Mouse (Mus musculus): Measurements from ENCODE around the gene Ccser1.

Gene Ccser1

DNA sequence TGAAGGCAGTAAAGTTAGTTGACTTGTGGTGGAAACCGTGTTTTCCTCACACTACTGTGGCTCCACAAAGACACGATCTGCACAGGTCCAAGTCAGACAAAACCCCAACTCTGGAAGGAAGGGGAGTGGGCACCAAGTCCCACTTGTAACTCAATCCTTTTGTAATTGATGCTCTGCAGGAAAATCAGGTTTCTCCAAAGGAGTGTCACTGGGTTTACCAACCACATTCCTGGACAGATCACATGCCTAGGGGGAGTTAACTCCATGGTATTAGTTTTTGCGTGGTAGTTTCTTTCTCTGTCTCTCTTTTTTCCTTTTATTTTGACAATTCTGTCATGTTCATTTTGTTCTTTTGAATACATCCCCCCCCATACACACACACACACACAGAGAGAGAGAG lies 252.0 kb downstream of the Ccser1 start:
- no peak for DNase-seq (ENCODE audit: low spot score in 2 of 2)

- no peak for DNase-seq (ENCODE audit: low spot score in 2 of 2)
Measured at GRCm38 (mm10) chr6:61432703-61433102, 252.6 kb downstream of the Ccser1 start.

GRCm38 (mm10) chr6:61438165-61438564 lies 258.0 kb downstream of the Ccser1 start:
- no peak for DNase-seq (ENCODE audit: low spot score in 2 of 2)

- DNase-seq (ENCODE audit: low spot score in 2 of 2): no peak
Measured at GRCm38 (mm10) chr6:61471371-61472152, 291.4 kb downstream of the Ccser1 start.

GRCm38 (mm10) chr6:61485336-61485735 lies 305.2 kb downstream of the Ccser1 start:
- no peak for DNase-seq (ENCODE audit: low spot score in 2 of 2)

DNA sequence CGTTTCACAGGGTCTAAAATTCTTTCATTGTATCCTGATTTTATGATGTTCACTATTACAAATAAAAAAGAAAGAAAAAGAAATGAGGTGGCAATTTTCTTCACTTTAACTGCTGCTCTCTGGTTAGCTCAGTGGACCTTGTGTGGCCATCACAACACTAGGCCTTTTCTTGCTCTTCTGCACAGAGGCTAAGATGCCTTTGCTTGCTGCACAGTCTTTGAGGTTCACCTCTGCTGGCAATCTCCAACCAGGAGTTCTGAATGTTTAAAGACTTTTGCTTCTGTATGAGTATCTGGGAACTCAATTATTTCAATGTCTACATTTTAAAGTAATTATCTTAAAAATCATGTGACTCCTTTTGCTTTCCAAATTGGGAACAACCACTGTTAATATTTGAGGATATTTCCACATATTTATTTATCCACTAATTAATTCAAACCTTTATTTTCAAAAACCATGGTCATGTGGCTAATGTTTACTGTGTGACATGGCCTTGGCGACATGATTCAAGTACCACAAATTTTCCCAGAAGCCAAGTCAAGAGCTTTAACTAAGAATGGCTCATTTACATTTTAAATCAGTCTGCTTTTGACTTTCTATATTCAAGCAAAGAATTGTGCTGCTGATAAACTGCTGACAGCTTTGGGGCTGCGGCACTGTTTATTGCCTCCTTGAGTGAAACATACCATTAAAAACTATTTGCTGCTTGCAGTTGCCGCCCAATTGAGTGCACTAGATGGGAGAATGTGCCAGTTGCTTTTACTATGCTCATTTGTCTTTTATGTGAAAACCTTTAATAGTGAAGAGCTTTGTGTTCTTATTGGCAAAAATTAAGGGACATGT lies 312.1 kb downstream of the Ccser1 start:
- DNase-seq (ENCODE audit: low spot score in 2 of 2): no peak

DNA sequence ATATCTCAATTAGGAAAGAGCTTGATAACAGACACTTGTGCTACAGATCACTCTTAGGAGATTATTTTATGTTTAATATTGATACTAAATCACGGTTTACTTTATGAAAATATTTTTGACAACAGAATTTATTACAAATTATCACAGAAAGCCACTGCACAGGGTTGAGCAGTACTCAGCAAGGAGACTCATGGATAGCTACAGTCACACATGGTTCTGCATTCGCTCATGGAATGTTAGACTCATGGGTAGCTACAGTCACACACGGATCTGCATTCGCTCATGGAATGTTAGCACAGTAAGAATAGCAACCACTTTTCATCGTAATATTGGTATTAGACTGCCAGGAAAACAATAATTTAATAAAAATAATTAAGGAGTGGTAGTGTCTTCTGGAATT lies 313.3 kb downstream of the Ccser1 start:
- no peak for DNase-seq (ENCODE audit: low spot score in 2 of 2)

GRCm38 (mm10) chr6:61515310-61515709 lies 335.2 kb downstream of the Ccser1 start:
- no peak for DNase-seq (ENCODE audit: low spot score in 2 of 2)

GRCm38 (mm10) chr6:61521587-61521986 lies 341.5 kb downstream of the Ccser1 start:
- no peak for DNase-seq (ENCODE audit: low spot score in 2 of 2)

GRCm38 (mm10) chr6:61522108-61522507 lies 342.0 kb downstream of the Ccser1 start:
- DNase-seq (ENCODE audit: low spot score in 2 of 2): no peak

- DNase-seq (ENCODE audit: low spot score in 2 of 2): no peak
Measured at GRCm38 (mm10) chr6:61523748-61524493, 343.8 kb downstream of the Ccser1 start.

- no peak for DNase-seq (ENCODE audit: low spot score in 2 of 2)
Measured at GRCm38 (mm10) chr6:61540732-61541131, 360.6 kb downstream of the Ccser1 start.

- DNase-seq (ENCODE audit: low spot score in 2 of 2): no peak
Measured at GRCm38 (mm10) chr6:61543459-61544044, 363.4 kb downstream of the Ccser1 start.

GRCm38 (mm10) chr6:61567551-61567950 lies 387.4 kb downstream of the Ccser1 start:
- no peak for DNase-seq (ENCODE audit: low spot score in 2 of 2)

- no peak for DNase-seq (ENCODE audit: low spot score in 2 of 2)
Measured at GRCm38 (mm10) chr6:61567967-61568366, 387.8 kb downstream of the Ccser1 start.

DNA sequence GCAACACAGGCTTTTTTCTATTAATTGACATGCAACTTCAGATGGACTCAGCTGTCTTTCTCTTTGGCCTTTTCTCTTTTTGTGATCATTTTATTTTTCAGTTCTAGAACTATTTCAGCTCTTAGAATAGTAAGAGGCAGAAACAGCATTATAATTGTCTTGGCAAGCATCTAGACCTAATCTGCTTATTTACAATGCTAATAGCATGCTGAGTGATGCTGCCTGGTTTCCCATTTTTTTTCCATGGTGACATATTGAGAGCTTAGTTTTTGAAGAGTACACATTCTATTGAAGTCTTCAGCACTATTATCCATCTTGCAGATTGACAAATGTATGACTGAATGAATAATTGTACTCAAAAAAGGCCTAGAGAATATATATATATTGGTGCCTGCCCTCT lies 401.6 kb downstream of the Ccser1 start:
- no peak for DNase-seq (ENCODE audit: low spot score in 2 of 2)

GRCm38 (mm10) chr6:61588999-61589398 lies 408.9 kb downstream of the Ccser1 start:
- DNase-seq (ENCODE audit: low spot score in 2 of 2): no peak

DNA sequence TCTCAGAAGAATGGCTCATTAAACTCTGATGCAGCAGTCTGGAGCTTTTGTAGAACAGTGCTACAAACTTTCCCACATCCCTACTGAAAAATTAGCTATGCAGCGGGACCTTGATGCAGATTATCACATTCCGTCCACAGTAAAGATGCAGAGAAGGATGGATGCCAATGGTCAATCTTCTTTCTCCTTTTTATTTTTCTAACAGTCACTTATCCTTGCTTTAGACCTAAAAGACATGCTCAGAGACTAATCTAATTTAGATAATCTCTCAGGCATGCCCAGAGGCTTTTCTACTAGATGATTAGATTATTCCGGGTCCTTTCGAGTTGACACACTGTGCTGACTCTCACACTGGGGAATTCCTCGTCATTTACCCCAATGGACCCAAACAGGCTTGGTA lies 421.8 kb downstream of the Ccser1 start:
- DNase-seq (ENCODE audit: low spot score in 2 of 2): no peak

DNA sequence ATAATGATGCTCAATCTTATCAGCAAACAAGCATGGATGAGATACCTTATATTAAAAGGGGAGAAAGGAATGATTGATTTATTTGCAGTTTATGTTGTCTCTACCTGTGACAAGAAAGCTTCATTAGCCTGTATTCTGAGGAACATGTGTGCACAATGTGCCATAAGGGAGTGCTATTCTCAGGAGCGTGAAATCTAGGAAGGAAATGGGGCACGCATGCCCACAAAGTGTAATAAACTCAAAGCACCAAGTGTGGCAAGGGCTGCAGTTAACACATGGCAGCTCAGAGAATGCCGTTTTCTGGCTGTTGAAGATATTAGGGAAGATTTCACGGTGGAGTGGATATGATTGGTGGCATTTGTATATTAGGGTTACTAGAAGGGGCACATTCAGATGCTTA lies 434.8 kb downstream of the Ccser1 start:
- no peak for DNase-seq (ENCODE audit: low spot score in 2 of 2)

GRCm38 (mm10) chr6:61621707-61622106 lies 441.6 kb downstream of the Ccser1 start:
- no peak for DNase-seq (ENCODE audit: low spot score in 2 of 2)

GRCm38 (mm10) chr6:61661414-61661813 lies 481.3 kb downstream of the Ccser1 start:
- no peak for DNase-seq (ENCODE audit: low spot score in 2 of 2)

DNA sequence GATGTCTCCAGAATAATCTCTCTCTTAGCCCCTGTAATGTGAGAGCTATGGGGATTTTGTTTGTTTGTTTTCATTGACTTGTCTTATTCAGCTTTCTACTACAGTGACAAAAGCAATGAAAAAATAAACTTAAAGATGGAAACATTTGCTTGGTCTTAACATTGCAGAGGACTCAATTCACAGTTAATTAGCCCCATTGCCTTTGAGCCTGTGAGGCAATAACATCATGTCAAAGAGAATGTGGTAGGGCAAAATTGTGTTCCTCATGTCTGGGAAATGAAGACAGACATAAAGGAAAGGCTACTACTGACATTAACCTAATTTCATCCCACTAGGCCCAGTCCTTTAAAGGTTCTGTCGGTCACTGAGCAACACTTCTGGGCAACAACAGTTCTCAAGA lies 484.4 kb downstream of the Ccser1 start:
- DNase-seq (ENCODE audit: low spot score in 2 of 2): no peak

Measured in right cerebral cortex, postnatal 36 days (tissue).